Mouse (Mus musculus) left cerebral cortex, adult 8-10 months (tissue): ENCODE results near the gene Oas1h. TPM values are rescaled to one million over a fixed set of nuclear protein-coding genes. Genes with fewer than 3 reads are reported as not detected.
"Not testable (repeated sequence)": the region's sequence is repeated elsewhere in the genome, so short reads cannot be mapped to it uniquely, and the experiment has no call there.

ENCODE experiments used
- DNase-seq, 2 experiments: peaks; one replicate each; pipeline ENCODE4 v3.0.0; 2022; ENCODE audit warnings: low spot score in 2 of 2
- total RNA-seq, 4 experiments: library from RNA; stranded (reverse); gene quantifications; 2 replicates each; pipeline ENCODE4 v1.2.4; 2022

Gene Oas1h
- not detected for total RNA-seq

DNA sequence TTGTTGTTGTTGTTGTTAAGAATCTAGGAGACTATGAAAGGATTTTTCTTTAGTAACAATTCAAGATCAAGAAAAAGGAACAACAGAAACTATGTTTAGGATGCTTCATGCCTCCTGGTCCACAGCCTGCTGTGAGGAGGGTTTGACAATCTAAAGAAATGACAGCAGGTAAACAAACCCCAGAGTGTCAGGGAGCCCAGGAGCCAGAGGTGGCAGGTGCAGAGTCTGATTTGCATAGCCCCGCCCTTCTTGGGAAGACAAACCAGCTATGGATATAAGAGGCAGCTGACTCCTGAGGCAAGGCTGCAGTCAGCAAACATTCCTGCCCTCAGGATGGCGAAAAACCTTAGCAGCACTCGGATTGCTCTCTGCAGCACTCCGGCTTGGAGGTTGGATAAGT, at the start of gene Oas1h:
Oas1h (plus strand) TSS at position 301 of the 400 bp plus-strand sequence.
- DNase-seq: no peak

DNA sequence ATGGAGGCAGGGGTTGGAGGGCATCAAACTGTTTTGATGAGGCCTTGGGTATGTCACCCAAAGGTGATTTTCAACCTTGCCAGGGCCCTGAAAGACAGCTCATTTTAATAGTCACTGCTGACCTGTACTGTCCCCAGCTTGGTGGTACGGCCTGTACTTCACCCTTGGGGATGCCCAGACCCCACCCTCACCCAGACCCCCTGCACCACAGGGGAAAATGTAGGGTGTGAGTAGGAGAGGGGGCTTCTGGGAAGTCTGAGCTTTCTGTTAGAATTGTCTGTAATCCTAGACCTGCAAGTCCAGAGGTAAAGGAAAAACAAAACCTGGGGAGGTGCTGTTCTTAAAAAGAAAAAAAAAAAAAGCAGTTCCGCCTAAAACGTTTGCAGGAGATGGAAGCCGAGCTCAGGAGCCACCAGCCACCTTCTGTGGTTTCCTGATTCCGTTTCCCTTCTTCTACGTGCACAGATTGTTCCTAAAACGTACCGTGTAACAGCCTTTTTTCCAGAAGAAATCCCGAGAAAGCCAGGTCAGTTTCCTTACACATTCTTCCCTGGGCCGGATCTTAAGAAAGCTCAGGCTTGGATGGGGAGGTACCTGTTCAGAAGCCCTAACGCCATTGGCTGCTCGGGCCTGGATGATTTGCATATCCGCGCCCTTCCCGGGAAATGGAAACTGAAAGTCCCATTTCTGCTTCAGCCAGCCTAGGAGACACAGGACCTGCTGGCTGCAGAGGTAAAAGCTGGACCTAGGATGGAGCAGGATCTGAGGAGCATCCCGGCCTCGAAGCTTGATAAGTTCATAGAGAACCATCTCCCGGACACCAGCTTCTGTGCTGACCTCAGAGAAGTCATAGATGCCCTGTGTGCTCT, 49.0 kb upstream of the Oas1h start, which contains the start of gene Oas1c:
Oas1c (minus strand) TSS at position 564 of the 869 bp plus-strand sequence.
- peak; percentile 50 to 72 for DNase-seq

DNA sequence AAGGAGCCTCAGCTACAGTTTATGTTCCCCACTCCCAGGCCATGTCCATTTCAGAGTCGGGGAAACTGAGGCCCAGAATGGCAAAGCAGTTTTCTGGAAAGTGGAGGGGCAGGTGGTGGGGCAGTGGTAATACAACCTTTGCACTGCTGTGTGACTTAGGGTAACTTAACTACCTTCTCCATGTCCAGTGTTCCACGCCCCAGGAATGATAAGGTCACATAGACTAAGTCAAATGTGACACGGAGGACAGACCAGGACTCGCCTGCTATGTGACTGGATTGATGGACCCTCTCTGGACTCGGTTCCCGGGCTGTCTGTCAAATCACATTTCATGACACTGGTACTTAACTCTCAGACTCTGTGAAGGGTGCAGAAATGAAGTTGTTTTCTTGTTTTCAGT, 48.2 kb upstream of the Oas1h start:
- DNase-seq: no peak

DNA sequence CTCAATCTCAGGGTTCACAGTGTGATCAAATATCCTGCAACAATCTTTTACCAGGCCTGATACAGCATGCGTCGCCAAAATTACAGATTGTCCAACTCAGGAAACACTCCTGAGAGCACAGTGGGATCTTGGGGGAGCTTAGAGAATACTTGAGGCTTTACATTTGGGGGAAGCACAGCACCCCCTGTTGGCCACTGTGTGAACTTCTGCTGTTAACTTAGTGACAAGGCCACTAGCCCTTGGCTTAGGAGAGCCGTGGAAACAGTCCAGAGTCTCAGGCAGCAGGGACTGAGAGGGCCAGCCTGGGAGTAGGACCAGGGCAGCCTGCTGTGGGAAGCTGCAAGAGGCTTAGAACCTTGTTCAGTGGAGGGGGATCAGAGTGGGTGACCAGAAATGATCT, 45.3 kb upstream of the Oas1h start:
- no peak for DNase-seq

DNA sequence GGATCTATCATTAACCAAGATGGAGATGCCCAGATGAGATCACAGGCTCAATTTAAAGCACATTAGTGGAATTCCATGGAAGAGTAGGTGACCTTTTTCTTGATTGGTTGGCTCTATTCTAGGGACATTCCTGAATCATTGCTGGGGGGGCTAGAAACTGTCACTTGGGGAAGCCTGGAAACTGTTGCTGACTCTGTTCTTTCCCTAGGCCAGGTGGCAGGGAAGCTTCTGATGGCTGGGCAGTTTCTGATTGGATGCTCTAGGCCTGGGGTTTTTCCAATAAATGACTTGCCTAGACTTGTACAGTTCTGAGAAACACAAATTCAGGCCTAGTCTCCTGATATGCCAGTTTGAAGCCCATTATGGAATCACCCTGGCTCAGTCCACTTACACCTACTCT, 42.2 kb upstream of the Oas1h start:
- no peak for DNase-seq

DNA sequence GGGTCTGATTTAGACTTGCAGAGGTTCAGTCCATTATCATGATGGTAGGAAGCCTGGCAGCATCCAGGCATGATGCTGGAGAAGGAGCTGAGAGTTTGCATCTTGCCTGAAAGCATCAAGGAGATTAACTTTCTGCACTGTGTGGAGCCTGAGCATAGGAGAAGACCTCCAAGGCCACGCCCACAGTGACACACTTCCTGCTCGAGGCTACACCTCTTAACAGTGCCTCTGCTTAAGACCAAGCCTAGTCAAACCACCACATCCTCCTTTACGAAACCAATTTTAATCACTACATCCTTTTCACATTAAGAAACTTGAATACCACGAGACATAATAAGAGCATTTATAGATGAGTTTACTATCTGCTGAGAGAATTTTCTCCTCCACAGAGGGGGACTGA, 30.2 kb upstream of the Oas1h start:
- DNase-seq: no peak

DNA sequence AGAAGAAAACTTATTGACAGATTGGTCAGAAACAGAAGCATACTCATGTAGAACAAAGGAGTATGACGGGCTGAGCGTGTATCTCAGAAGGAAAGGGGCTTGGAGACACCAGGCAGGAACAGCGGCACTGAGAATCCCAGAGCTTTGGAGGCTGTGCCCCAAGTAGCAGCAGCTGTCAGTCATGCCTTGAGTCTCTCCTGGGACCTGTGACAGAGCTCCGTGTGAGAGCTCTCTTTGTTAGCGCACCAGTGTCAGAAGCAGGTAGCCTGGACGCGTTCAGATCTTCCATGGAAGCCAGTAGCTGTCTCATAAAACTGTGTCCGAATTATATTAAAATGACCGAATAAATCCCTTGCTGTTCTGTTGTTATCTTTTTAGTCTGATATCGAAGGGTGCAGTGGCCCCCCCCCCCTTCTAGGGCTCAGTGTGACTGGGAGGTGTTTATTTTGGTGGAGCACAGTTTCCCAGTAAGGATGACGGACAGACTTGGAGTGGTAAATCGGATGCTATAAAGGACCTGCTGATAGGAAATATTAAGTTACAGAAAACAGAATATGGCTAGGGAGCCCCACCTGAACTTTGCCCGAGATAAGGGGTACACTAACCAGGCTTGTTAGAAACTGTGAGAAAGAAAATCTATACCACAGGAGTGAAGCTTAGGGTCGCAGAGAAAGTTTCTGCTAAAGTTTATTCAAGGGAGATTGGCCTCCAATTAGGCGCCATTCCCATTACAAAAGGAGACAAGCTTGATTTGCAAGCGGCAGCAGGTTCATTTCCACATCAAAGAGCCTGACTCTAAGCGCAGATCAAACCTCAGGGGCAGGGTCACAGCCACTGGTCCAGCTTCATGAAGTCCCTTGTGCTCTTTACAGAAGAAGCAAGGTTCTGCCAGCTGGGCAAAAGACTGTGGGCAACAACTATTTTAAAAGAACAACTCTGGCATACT, 27.6 kb upstream of the Oas1h start:
- DNase-seq: no peak

DNA sequence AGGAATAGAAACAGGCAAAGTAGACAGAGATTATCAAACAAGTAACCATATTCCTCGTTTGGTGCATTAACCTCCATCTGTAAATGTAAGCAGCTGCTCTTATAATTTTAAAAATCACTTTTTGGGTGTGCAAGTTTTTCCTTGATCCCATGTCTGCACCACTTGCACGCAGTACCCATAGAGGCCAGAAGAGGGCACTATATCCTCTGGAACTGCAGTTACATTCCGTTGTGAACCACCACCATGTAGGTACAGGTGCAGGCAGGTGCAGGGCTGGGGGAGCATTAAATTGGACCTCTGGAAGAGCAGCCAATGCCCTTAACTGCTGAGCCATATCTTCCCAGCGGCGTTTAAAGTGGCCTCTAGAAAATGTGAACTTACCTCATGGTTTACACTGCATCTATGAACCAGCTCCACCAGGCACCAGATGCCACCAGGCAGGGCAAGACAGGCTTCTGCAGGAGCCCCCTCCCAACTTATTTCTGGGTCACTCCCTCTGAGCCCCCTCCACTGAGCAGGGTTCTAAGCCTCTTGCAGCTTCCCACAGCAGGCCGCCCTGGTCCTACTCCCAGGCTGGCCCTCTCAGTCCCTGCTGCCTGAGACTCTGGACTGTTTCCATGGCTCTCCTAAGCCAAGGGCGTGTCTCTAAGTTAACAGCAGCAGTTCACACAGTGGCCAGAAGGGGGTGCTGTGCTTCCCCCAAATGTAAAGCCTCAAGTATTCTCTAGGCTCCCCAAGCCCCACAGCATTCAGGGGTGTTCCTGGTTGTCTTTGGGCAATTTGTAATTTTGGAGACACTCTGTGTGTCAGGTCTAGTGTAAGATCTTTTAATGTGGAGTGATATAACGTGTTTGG, 24.3 kb upstream of the Oas1h start:
- DNase-seq: no peak

DNA sequence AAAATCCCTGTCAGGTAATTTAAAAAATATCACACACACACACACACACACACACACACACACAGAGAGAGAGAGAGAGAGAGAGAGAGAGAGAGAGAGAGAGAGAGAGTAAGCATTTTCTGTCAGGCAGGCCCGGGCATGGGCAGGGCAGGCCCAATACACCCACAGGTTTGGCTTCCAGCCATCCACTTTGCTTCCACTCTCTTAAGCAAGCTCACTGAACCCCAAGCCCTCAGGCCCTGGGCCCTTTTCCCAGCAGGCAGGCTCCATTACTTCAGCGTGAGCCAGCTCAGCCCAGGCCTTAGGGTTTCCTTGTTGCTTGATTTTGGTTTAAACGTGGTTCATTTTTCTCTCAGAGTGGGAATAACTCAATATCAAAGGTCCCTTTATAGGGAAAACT, 16.5 kb upstream of the Oas1h start:
- no peak for DNase-seq

DNA sequence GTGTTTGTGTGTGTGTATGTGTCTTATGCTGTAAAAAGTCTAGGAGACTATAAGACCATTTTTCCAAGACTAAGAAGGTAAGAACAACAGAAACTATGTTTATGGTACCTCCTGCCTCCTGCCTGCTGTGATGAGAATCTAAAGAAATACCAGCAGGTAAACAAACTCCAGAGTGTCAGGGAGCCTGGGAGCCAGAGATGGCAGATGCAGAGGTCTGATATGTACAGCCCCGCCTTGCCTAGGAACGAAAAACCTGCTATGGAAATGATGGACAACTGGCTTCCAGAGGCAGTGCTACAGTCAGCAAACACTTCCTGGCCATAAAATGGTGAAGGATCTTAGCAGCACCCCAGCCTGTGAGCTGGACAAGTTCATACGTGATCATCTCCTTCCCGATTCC, 14.2 kb upstream of the Oas1h start, which contains the start of gene Oas1f:
Oas1f (plus strand) TSS at position 301 of the 400 bp plus-strand sequence.
- DNase-seq: no peak

DNA sequence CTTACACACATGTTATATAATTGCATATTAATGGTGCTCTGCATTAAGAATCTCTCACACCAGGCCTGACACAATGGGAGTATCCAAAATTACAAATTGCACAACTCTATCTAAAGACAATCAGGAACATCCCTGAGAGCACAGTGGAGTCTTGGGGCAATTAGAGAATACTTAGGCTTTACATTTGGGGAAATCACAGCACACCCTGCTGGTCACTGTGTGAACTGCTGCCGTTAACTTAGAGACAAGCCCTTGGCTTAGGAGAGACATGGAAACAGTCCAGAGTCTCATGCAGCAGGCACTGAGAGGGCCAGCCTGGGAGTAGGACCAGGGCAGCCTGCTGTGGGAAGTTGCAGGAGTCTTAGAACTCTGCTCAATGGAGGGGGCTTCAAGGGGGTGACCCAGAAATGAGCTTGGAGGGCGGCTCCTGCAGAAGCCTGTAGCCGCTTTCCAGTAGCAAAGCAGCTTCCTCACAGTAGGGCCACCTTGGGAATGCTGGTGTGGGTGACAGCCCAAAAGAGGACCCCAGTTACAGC, 11.6 kb upstream of the Oas1h start:
- peak in 1 of 2 experiments; percentile 8 for DNase-seq

DNA sequence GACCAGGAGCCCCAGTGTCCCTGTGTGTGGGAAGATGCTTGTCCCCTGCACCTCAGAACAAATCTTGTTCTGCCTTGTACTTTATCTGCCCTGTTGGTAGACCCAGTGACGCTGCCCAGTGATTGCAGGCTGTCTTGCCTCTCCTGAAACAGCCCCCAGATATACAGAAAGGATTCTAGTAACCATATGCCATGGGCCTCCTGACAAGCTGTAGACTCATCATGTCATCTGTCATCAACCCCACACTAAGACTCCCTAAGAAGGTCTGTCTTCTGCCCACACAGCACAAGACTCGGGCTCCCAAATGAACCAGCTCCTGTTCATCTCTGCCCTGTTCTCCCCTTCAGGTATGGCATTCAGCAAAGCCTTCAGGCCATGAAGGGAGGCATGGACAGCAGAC, 2.0 kb upstream of the Oas1h start:
- DNase-seq: no peak

DNA sequence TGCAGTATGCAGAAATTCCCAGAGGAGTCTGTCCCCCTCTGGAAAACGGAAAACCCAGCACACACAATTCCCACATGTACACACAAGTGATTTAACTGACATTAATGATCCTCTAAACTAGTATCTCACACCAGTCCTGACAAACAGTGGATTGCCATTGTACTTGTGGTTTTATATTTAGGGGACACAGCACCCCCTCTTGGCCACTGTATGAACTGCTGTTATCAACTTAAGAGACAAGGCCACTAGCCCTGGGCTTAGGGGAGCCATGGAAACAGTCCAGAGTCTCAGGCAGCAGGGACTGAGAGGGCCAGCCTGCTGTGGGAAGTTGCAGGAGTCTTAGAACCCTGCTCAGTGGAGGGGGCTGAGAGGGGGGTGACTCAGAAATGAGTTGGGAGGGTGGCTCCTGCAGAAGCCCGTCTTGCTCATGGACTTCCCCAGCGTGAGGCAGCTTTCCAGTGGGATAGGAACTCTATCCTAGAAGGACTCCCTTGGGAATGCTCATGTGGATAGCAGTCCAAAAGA, 4.2 kb downstream of the Oas1h start:
- DNase-seq: no peak

DNA sequence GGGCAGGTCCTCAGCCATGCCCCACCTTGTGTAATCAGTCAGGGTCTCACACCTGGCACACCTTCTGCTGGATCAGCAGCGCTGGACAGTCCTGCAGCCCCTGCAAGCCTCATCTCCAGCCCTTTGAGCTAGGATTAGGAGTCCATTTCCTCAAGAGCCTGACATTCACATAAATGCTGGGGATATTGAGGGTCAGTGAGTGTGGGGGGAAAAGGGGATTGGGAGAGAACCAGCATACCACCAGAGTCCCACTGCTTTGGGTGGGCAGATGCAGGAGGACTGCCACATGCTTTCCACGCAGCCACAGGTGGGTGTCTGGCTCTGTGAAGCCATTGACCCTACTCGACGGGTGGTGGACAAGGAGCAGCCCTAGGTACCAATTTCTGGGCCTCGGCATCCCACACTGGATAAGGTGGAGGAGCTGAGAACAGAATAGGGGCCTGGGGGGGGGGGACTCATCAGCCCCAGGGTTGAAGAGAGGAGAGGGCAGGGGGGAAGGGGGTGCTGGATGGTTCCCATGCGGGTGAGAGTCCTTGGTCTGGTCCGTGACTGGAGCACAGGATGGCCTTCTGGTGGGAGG, 8.3 kb downstream of the Oas1h start:
- DNase-seq: no peak

DNA sequence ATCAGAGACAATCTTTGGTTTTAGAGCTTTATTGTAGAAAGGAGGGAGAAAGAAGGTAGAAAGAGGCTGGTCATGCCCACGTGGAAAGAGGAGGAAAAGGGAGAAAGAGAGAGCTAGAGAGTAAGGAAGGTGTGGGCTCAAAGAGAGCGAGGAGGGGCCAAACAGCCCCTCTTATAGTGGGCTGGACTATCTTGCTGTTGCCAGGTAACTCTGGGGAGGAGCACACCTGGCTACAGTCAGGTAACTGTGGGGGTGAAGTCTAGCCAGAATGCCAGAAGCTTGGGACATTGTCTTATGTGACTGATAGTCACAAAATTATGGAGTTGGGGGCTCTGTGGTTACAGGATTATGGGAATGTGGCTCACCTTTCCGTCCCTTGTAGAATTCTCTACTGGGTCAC, 8.9 kb downstream of the Oas1h start:
- no peak for DNase-seq

DNA sequence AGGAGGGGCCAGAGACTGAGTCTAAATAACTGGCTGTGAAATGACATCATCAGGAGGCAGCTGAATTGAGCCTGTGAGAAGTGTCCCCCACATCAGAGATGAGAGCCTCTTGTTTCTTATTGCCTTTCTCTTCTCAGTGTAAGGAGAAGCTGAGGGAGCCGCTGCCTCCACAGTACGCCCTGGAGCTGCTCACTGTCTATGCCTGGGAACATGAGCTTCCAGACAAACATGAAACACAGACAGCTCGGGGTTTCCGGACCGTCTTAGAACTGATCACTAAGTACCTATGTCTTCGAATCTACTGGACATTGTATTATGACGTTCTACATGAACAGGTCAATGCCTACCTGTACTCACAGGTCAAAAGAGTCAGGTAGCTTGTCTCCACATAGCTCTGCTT, 9.6 kb downstream of the Oas1h start:
- no peak for DNase-seq

DNA sequence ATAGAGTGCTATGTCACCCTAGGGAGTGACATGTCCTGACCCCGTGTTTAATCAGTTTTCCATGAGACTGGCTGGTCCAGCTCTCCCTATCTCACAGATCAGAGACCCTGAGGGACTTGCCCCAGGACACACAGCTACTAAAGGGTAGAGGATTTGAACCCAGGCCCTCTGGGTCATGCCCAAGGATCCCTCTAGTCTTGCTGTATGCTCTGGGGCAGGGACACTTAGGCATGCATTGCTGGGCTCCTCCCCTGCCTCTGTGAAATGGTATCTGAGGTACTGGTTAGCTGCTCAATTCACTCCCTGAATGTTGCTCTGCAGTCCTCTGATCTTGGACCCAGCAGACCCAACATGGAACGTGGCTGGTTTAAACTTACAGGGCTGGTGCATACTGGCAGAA, 10.2 kb downstream of the Oas1h start:
- DNase-seq: no peak

DNA sequence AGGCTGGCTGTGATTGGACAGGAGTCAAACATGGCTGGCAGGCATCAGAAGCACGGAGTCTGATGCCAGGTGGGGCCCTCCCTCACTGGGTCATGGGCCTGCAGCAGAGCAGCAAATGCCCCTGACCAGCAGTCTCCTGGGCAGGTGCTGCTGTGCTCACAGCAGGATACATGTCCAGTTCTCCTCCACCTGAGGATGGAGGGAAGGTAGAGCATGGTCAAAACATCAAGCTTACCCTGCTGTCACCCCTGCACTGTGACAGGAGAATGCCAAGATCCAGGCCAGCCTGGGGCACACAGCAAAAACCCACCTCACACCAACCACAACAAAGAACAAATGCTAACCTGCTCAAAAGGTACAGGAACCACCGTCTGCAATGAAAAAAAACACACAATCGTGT, 15.6 kb downstream of the Oas1h start:
- not testable (repeated sequence) for DNase-seq

DNA sequence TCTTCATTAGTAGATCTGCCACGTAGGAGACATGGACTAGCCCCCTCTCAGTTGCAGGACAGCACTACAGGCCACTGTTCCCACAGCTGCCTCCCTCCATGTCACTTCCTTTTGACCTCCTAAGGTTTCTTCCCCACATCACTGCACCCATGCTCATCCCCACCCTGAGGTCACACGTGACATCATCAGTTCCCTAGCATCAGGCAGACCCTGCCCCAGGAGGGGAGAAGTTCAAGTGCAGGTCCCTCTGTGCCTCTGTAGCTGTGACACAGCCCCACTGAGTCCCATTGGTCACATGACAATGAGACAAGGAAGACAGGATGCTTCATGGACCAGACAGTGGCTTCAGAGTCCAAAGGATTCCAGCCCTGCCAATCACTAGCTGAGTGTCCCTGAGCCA, 16.2 kb downstream of the Oas1h start:
- not testable (repeated sequence) for DNase-seq

DNA sequence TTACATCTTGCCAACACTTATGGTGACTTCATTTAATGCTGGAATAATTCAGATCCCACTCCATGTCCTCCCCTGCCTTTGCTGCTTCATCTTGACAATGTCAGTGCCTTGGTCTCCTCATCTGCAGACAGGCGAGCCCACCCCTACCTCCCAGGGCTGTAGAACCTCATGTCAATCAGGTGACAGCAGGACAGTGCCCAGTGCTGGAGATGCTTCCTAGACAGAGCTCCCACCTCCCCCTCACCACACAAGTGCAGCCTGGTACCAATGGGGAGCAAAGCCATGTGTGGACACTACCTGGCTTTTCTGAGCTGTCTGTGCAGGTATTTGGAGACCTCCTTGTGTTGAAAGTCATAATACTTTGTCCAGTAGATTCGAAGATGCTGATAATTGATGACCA, 17.6 kb downstream of the Oas1h start:
- DNase-seq: not testable (repeated sequence)
